Mouse (Mus musculus): ENCODE results near the gene Plppr4.

DNA sequence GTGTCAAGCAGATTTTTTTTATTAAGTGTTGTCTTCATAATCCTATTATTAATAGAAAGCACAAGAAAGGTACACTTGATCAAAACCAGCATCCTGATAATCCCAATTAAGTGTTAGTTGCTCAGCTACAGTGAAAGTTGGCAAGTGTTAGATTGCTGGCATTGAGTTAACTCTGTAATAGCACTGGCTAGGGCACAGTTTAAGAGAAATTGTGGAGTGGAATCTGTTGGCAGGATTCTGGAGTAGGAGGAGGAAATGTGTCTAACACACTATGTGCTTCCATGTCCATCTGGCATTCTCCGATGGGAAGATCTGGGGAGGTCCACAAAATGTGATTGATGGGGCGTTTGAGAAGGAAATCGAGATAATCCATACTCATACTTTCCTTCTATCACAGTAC, 43.1 kb upstream of the Plppr4 start:
- TF ChIP-seq TAL1 (conservative IDR thresholded peaks at IDR 0.05; ENCODE audit: low read depth, low read length) (no peak), CTCF (IDR thresholded peaks at IDR 0.05; ENCODE audit: low read depth, low read length) (no peak), GATA1 (IDR thresholded peaks at IDR 0.05; ENCODE audit: borderline replicate concordance, low read length) (no peak)
